Mouse (Mus musculus) embryo, embryonic 10 days (tissue): ENCODE measurements around the gene 1700010I14Rik.

Experiments used
- DNase-seq: peaks from one replicate; pipeline ENCODE4 v3.0.0-alpha.2; 2015; ENCODE audit warnings: low spot score

The 1700010I14Rik gene

GRCm38 (mm10) chr17:9023198-9023942, 35.2 kb downstream of the 1700010I14Rik start:
- peak; percentile 19 for DNase-seq

GRCm38 (mm10) chr17:9030181-9030580, 42.0 kb downstream of the 1700010I14Rik start:
- peak; percentile 27 for DNase-seq

GRCm38 (mm10) chr17:9031241-9032141, 43.4 kb downstream of the 1700010I14Rik start:
- DNase-seq = peak; percentile 89

- no peak for DNase-seq
Measured at GRCm38 (mm10) chr17:9032362-9033044, 44.4 kb downstream of the 1700010I14Rik start.

GRCm38 (mm10) chr17:9033511-9033910, 45.4 kb downstream of the 1700010I14Rik start:
- DNase-seq = no peak

GRCm38 (mm10) chr17:9035561-9036348, 47.6 kb downstream of the 1700010I14Rik start:
- DNase-seq = no peak

GRCm38 (mm10) chr17:9042723-9043122, 54.6 kb downstream of the 1700010I14Rik start:
- DNase-seq = peak; percentile 59

GRCm38 (mm10) chr17:9052441-9052980, 64.4 kb downstream of the 1700010I14Rik start:
- DNase-seq = no peak

GRCm38 (mm10) chr17:9059360-9059932, 71.3 kb downstream of the 1700010I14Rik start:
- no peak for DNase-seq
